Mouse (Mus musculus) erythroblast, embryonic 14.5 days (primary cell): ENCODE results near the gene Inhbe.

Experiments used
- GATA1 ChIP-seq: IDR thresholded peaks from 2 replicates; pipeline ENCODE4 v1.6.1; 2012; ENCODE audit warnings: low read length, inconsistent platforms, mixed read lengths
- TAL1 ChIP-seq: IDR thresholded peaks from 3 replicates; pipeline ENCODE4 v1.6.1; 2012; ENCODE audit warnings: low read length, inconsistent platforms, mixed read lengths

GRCm38 (mm10) chr10:127391774-127392173 is 37.6 kb upstream of the Inhbe start:
- TF ChIP-seq GATA1 (no peak), TAL1 (no peak)
